Mouse (Mus musculus) frontal cortex, postnatal 36 days (tissue): ENCODE data around the gene Tef.

Source experiments
- DNase-seq, 2 experiments: peaks; one replicate each; pipeline ENCODE4 v3.0.0; 2022; ENCODE audit warnings: low spot score in 2 of 2

Tef gene

DNA sequence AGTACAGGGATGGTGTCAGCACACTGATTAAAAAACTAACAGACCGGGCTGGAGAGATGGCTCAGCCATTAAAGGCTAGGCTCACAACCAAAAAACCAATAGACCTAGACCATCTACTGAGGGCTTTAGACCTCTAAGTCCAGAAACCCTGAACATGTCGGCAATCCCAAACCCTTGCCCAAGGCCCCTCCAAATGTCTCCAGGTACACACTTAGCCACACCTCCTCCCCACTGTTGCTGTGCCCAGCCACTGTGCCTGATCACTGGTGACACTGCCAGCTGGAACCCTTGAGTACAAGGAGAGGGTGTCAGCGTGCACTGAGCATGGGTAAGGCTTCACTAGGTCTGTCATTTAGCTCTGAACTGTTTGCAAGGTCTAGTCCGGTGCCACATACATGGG is 3.8 kb upstream of the Tef start:
- DNase-seq, result no peak

DNA sequence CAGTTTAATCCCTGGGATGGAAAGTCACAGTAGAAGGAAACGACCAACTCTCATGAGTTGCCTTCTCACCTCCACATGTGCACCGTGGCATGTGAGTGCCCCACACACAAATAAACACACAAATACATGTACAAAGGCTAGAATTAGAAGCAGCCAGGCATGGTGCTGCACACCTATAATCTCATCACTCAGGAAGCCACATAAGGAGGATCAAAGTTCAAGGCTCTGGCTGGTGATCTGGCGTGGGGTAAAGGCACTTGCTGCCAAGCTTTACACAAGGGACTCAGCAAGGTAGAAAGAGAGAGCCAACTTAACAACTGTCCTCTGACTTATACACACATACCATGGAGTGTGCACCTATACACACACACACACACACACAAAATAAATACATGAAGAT is 1.8 kb upstream of the Tef start:
- no peak for DNase-seq

DNA sequence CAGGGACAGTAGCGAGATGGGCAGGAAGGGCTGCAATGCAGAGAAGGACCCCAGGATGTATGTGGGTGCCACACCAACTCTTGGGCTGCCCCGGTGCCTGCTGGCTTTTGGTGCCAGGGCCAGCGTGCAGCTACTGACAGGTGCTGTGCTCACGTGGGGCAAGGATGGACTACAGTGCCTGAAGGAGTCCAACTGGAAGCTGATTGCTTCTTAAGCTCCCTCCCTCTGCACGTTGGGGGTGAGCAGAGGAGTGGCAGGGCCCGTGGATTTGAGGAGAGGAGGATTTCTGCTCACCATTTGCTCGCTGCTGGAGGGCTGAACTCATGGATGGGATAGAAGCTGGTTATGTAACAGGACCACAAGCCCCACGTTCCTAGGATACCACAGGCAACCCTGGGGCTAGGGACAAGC is 725 bp downstream of the Tef start:
- no peak for DNase-seq

DNA sequence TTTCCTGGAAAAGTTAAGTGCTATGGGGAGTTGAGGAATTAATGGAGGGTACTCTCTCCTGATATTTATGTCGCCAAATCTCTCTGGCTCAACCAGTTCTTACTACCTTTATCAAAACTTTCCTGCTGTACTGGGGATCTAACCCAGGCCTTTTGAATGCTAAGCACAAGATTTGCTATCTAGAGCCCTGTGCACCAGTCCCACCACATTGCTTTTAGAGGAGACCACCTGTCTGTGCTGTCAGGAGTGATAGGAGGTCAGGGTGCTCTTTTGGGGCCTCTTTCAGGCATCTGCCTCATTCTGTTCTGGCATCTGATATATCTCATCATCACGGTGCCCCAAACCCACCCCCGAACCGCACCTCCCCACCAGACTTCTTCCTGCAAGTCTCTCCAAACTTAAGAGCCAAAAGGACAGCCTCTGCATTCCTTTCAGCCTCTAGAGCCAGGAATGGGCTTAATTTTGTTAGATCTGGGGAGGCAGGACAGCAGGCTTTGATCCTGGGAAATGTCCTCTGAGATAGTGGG is 1.3 kb downstream of the Tef start:
- no peak for DNase-seq

DNA sequence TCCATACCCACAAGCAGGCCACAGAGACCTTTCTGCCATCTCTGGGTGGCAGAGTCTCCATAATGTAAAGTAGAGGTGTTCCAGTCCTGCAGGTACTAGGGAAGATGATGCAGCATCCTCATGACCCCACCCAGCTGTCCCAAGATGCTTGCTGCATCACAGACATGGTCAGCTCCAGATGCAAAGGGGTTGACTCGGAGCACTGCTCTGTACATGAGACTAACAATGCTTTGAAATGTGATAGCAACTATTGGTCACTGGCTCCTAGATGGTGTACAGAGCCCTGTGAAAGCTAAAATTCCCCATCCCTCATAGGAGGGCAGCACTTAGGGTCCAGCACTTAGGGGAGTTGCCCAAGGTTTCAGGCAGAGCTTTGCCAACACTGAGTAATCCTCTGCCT is 2.0 kb downstream of the Tef start:
- DNase-seq, result no peak

- DNase-seq, result no peak
These were observed 2.7 kb downstream of the Tef start for GRCm38 (mm10) chr15:81804883-81805282.

GRCm38 (mm10) chr15:81805624-81806023 is 3.4 kb downstream of the Tef start:
- DNase-seq, result no peak

- DNase-seq, result no peak
These were observed 4.6 kb downstream of the Tef start for GRCm38 (mm10) chr15:81806621-81807404.

- DNase-seq, result no peak
These were observed 6.6 kb downstream of the Tef start for GRCm38 (mm10) chr15:81808799-81809198.

DNA sequence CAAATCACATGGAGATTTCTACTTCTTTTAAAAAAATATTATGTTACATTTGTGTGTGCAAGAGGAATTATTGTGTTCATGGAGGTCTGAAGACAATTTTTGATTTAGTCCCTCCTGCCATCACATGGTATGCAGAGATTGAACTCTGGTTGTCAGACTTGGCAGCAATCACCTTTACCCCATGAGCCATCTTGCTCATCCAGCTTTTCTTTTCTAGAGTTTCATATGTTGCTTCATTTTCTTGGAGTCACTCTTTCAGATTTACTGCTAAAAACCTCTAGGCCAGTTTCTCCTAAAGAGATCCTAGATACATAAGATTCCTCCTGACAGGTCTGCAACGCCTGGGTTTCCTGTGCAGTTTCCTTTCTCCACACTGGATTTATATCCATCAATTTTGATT is 7.3 kb downstream of the Tef start:
- no peak for DNase-seq

DNA sequence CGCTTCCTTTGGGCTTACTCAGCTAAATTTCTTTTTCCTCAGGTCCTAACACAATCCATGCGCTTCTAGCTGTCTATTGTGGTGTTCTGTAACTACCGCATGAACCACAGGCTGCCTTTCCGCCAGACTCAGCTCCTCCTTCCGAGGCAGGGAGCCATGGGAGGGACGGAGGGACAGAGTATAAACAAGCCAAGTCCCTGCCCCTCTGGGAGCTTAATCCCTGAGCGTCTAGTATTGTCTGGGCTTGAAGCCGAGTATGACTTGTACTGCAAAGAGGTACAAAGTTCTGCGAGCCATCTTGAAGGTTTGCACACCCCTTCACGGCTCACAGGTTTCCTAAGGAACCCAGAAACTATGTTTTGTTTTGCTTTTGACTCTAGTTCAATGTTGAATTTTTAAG is 7.9 kb downstream of the Tef start:
- DNase-seq, result peak; percentile 67 to 78

DNA sequence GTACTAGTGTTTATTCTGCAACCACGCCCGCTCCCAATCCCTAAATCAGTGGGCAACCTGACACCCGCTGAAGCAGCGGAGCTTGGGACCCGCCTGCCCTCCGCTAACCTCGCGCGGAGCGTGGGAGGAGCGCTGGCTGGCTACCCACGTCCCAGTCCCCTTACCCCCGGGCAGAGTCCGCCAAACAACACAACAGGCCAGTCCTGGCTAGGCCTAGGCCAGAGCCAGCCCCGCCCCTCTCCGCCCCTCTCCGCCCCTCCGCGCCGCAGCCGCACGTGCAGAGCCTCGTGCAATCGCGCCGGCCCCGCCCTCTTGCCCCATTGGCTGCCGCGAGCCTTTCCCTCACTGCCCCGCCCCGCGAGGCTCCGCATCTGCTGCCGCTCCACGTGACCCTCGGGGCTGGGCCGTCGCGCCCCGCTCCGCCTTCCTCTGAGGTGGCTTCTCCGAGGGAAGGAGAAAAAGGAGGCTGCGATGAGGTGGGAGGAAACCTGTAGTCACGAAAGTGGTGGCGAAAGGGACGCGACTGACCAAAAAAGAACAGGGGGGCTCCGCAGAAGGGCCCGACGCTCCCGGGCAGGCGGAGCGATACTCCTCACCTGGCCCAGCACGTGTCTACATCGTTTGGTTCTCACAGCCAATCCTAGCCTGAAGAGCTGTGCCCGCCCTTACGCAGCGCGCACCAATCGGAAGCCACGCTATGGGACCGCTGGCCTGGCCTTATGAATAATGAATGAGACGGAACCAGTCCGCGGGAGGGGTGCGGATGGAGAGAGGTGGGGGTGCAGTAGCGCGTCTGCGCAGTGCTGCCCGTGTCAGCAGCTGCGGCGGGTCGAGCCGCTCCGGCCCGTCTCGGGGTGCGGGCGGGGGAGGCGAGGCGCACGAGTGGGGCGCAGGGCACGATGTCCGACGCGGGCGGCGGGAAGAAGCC is 8.7 kb downstream of the Tef start:
- DNase-seq, result peak; percentile 97 to 98

DNA sequence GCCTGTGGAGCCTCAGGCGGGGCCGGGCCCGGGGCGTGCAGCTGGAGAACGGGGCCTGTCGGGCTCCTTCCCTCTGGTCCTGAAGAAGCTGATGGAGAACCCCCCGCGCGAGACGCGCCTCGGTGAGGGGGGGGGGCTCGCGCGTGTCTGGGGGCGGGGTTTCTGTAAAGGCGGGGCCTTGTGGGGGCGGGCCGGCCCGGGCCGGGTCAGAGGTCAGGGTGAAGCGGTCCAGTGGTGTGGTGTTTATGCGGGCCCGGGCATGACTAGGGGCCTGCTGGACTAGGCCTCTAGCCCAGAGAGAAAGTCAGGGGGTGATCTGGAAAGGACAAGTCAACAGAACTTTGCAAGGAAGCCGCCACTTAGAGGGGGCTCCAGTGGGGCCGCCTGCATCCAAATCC is 9.4 kb downstream of the Tef start:
- no peak for DNase-seq

- DNase-seq, result no peak
These were observed 10.1 kb downstream of the Tef start for GRCm38 (mm10) chr15:81812287-81812686.

DNA sequence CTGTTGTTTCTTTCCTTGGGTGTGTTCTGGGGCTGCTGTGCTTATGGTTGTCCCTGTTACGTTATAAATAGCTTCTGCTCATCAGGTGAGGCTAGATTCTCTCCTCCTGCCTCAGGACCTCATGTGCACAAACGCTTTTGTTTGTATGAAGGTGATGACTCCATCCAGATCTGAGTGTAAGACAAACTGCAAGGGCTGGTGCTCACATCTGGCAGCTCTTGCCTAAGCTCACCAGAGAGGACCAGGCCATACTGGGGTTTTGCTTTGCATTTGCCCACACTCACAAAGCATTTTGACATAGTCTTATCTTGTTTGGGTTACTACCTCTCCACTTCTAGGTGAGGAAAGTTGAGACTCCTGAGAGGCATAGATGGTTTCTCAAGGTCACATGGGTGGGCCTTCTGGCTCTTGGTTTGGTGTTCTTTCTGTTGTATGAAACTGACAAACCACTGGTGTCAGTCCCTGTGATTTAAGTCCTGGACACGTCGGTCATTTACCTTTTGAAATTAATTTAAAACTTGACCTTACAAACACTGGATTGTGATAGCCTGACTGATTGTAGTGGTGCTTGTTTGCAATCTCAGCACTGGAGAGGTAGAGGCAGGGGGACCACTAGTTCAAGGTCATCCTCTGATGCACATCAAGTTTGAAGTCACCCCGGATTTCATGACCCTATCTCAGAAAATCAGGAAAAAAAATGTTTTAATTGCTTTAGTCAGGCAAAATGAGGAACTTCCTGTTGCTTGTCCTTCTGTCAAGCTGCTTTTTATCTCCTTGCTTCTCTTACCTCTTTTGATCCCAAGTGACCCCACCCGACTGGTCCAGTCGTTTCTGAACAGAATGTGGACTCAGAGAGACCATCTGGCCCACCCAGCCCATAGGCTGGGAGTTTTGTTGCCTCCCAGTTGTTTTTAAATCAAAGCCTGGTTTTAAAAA is 10.7 kb downstream of the Tef start:
- DNase-seq, result no peak

- no peak for DNase-seq
These were observed 11.9 kb downstream of the Tef start for GRCm38 (mm10) chr15:81813986-81814705.

DNA sequence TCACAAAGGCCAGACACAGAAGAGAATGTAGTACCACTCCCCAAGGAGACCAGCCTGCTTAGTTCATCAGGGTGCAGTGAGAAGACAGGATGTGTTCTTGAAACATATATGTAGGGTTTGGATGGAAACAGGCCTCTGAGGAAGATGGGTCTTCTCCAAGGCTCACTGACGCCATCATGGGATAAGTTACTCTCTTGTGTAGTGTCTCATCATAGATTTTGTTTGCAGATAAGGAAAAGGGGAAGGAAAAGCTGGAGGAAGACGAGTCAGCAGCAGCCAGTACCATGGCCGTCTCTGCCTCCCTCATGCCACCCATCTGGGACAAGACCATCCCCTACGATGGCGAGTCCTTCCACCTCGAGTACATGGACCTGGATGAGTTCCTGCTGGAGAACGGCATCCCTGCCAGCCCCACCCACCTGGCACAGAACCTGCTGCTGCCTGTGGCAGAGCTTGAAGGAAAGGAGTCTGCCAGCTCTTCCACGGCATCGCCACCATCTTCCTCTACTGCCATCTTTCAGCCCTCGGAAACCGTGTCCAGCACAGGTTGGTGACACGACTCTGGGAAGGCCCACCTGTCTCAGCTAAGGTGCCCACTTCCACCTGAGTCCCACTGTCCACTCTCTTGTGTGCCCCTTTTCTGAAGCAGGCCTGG is 12.6 kb downstream of the Tef start:
- no peak for DNase-seq

DNA sequence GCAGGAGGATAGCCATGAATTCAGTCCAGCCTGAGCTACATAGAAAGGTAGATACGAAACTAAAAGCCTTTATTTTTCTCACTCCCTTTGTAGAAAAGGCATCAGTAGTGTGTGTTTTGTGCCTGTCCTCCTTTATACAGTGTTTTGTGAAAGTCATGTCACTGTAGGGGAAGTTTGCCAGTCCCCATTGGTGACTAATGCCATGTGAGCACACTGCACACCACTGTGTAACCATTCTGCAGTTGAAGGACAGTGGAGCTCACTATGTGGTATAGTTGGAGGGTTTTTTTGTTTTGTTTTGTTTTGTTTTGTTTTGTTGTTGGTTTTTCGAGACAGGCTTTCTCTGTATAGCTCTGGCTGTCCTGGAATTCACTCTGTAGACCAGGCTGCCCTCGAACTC is 16.2 kb downstream of the Tef start:
- no peak for DNase-seq

- DNase-seq, result no peak
These were observed 20.4 kb downstream of the Tef start for GRCm38 (mm10) chr15:81822631-81823030.

- no peak for DNase-seq
These were observed 22.6 kb downstream of the Tef start for GRCm38 (mm10) chr15:81824832-81825231.
